Mouse (Mus musculus): ENCODE results near the gene Eef2k.

GRCm38 (mm10) chr7:120862196-120862595, 19.6 kb downstream of the Eef2k start:
- TF ChIP-seq HCFC1 (IDR thresholded peaks at IDR 0.05; ENCODE audit: borderline replicate concordance, insufficient read depth, low read length) (no peak), ZNF384 (IDR thresholded peaks at IDR 0.05; ENCODE audit: low read depth, low read length) (no peak)
